Mouse (Mus musculus): ENCODE results near the gene Abhd13. TPM values are rescaled to one million over a fixed set of nuclear protein-coding genes. Genes with fewer than 3 reads are reported as not detected.

Gene Abhd13
- polyA plus RNA-seq (2014; fragmentation: Illumina TruSeq; extraction: RNeasy Lipid Tissue Mini Kit (QIAGEN cat#74804); ENCODE audit: low read depth, low replicate concordance) = 83.8 TPM

GRCm38 (mm10) chr8:9977573-9978314 lies at the start of gene Abhd13, which contains the start of gene Lig4:
Gene Abhd13 (plus strand): TSS chr8:9977707.
Gene Lig4 (minus strand): TSS chr8:9977686.

GRCm38 (mm10) chr8:10006156-10006985 lies 28.9 kb downstream of the Abhd13 start, which contains the start of gene Tnfsf13b:
Gene Tnfsf13b (plus strand): TSS chr8:10006467.

Other genes starting within 250 kb of the Abhd13 start
- gene Fam155a, start 206.5 kb upstream of the Abhd13 start, polyA plus RNA-seq (2014; fragmentation: Illumina TruSeq; extraction: RNeasy Lipid Tissue Mini Kit (QIAGEN cat#74804); ENCODE audit: low read depth, low replicate concordance) = 2.2 TPM
- not detected for gene Gm10217, start 113.5 kb upstream of the Abhd13 start, polyA plus RNA-seq (2014; fragmentation: Illumina TruSeq; extraction: RNeasy Lipid Tissue Mini Kit (QIAGEN cat#74804); ENCODE audit: low read depth, low replicate concordance)
- 17.6 TPM for gene Lig4, start within 50 bp of the Abhd13 start, polyA plus RNA-seq (2014; fragmentation: Illumina TruSeq; extraction: RNeasy Lipid Tissue Mini Kit (QIAGEN cat#74804); ENCODE audit: low read depth, low replicate concordance)
- 9.6 TPM for gene Tnfsf13b, start 28.8 kb downstream of the Abhd13 start, polyA plus RNA-seq (2014; fragmentation: Illumina TruSeq; extraction: RNeasy Lipid Tissue Mini Kit (QIAGEN cat#74804); ENCODE audit: low read depth, low replicate concordance)
- 0.09 TPM for gene Myo16, start 176.2 kb downstream of the Abhd13 start, polyA plus RNA-seq (2014; fragmentation: Illumina TruSeq; extraction: RNeasy Lipid Tissue Mini Kit (QIAGEN cat#74804); ENCODE audit: low read depth, low replicate concordance)